Mouse (Mus musculus) layer of hippocampus, adult 2 months (tissue): ENCODE data around the gene Proser1. TPM values are rescaled to one million over a fixed set of nuclear protein-coding genes. Genes with fewer than 3 reads are reported as not detected.

Source experiments
- DNase-seq, 2 experiments: peaks; one replicate each; pipeline ENCODE4 v3.0.0; 2022; ENCODE audit warnings: low spot score in 2 of 2
- H3K27ac ChIP-seq: fragments of 200-600 bp; 2 replicates; pipeline ENCODE4 v1.8.1; 2022
- H3K4me3 ChIP-seq: fragments of 200-600 bp; 2 replicates; pipeline ENCODE4 v1.8.1; 2022; ENCODE audit warnings: mild to moderate bottlenecking
- CTCF ChIP-seq: fragments of 200-600 bp; conservative IDR thresholded peaks from 2 replicates; pipeline ENCODE4 v1.8.1; 2022; ENCODE audit warnings: antibody characterized with exemption, mild to moderate bottlenecking, moderate library complexity
- total RNA-seq, 2 experiments: library from RNA; stranded (reverse); gene quantifications; 2 replicates each; pipeline ENCODE4 v1.2.3; 2021

Gene Proser1
- total RNA-seq, 2 experiments from 2014 or later, result 24.8 to 29.6 TPM

DNA sequence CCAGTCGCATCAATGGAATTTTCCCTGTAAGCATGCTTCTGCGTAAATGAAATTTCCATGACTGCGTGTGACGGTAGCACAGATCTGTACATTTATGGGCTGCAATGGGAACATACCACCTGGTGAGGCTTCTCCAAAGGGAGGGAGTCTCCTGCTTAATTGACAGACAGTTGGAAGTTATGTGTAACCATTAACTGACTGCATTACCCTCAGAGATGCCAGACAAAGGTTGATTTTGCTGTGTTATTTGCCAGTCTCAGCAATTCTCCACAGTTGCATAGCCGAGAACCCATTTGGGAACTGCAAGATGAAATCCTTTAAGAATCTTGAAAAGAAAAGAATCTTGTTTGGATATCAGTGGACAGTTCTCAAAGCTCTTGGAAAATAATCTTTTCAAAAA lies 8.6 kb downstream of the Proser1 start:
- no peak overlapping the region for H3K27ac ChIP-seq
- no peak for DNase-seq
- no peak for TF ChIP-seq CTCF
- H3K4me3 ChIP-seq, result no peak overlapping the region

- Histone ChIP-seq H3K27ac (no peak overlapping the region), H3K4me3 (no peak overlapping the region)
- no peak for TF ChIP-seq CTCF
- no peak for DNase-seq
These were observed 10.7 kb downstream of the Proser1 start for GRCm38 (mm10) chr3:53474179-53474578.

- Histone ChIP-seq H3K27ac (no peak overlapping the region), H3K4me3 (no peak overlapping the region)
- peak; percentile 78 for TF ChIP-seq CTCF
- DNase-seq, result peak; percentile 23 to 45
These were observed 12.4 kb downstream of the Proser1 start for GRCm38 (mm10) chr3:53475889-53476288.

DNA sequence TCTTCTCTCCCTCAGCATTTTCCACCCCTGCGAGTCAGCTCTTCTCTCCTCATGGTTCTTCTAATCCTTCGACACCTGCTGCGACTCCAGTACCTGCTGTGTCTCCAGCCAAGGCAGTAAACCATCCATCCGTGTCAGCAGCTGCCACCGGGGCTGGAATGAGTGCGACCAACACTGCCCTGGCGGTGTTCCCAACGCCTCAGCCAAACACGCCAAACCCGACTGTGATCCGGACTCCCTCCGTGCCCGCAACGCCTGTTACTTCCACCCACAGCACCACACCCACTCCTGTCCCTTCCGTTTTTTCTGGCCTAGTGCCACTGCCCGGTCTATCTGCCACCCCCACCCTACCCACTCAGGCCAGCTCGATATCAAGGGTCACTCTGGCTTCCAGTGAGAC lies 14.0 kb downstream of the Proser1 start:
- TF ChIP-seq CTCF, result no peak
- Histone ChIP-seq H3K4me3 (no peak overlapping the region), H3K27ac (no peak overlapping the region)
- DNase-seq, result no peak

GRCm38 (mm10) chr3:53478419-53479046 lies 15.1 kb downstream of the Proser1 start:
- no peak for TF ChIP-seq CTCF

GRCm38 (mm10) chr3:53483414-53484059 lies 20.1 kb downstream of the Proser1 start:
- Histone ChIP-seq H3K27ac (no peak overlapping the region), H3K4me3 (no peak overlapping the region)
- TF ChIP-seq CTCF, result no peak
- DNase-seq, result no peak

More at GRCm38 (mm10) chr3:53478419-53479046, 15.1 kb downstream of the Proser1 start:
- no peak overlapping the region for H3K4me3 ChIP-seq
- no peak for DNase-seq
- no peak overlapping the region for H3K27ac ChIP-seq

DNA sequence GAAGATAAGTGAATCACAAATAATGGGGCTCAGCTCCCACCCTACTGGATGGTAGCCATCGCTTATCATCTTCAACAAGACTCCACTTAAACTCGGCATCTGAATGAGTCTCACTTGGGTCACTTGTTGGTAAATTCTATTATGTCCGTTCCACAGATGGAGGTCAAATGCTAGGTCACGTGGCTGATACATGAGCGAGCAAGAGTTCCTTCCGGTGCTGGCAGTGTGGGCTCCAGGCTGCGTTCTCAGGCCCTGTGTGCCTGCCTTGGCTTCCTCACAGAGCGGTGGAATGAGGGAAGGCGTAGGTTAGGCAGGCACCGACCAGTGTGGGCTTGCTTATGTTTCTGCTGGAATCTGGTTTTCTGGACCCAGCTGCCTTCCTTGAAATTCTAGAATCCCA lies 23.1 kb downstream of the Proser1 start:
- Histone ChIP-seq H3K4me3 (no peak overlapping the region), H3K27ac (no peak overlapping the region)
- no peak for TF ChIP-seq CTCF
- no peak for DNase-seq

GRCm38 (mm10) chr3:53486996-53487576 lies 23.6 kb downstream of the Proser1 start:
- no peak for TF ChIP-seq CTCF
- DNase-seq, result no peak
- no peak overlapping the region for H3K27ac ChIP-seq
- no peak overlapping the region for H3K4me3 ChIP-seq

DNA sequence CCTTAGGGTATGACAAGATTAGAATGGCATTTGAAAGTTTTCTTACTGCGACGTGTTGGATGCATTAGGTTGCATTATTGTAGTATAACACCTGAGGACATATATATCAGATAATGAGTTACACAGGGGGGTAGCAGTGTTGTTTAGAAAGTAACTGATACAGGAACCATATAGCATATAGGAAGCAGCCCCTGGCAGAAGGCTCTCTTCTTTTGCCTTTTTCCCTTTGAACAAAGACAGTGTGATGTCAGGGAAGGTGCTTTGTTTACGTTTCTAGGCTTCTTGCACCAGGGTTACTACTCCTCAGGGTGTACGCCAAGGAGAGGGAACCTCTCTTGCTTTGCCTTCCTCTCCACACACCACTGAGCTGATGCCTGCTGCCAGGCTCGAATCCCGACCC lies 24.9 kb downstream of the Proser1 start, which contains the start of gene Stoml3:
Gene Stoml3 (plus strand): TSS at position 301 of the 400 bp plus-strand sequence.
- TF ChIP-seq CTCF, result no peak
- no peak within 1 kb of the TSS for H3K27ac ChIP-seq
- no peak within 1 kb of the TSS for H3K4me3 ChIP-seq
- DNase-seq, result no peak

- no peak overlapping the region for H3K4me3 ChIP-seq
- TF ChIP-seq CTCF, result no peak
These were observed 35.0 kb downstream of the Proser1 start for GRCm38 (mm10) chr3:53498351-53498905.

DNA sequence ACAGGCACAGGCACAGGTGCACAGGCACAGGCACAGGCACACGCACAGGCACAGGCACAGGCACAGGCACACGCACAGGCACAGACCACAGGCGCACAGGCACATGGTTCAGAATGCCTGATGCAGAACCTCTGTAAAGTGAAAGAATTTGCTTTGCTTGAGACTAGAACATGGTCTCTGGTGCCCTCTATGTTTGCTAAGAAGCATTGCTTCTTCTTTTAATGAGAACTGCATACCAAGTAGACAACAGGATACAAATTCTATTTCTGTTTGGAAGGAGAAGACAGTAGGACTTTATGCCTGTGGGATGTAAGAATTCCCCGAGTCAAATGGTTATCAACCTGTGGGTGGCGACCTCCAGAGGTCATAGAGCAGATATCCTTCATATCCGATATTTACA lies 39.0 kb downstream of the Proser1 start:
- TF ChIP-seq CTCF, result peak; percentile 78
- no peak for DNase-seq
- Histone ChIP-seq H3K27ac (no peak overlapping the region), H3K4me3 (no peak overlapping the region)

More at GRCm38 (mm10) chr3:53498351-53498905, 35.0 kb downstream of the Proser1 start:
- no peak for DNase-seq
- H3K27ac ChIP-seq, result no peak overlapping the region

GRCm38 (mm10) chr3:53513096-53513495 lies 49.6 kb downstream of the Proser1 start:
- DNase-seq, result no peak
- TF ChIP-seq CTCF, result no peak
- Histone ChIP-seq H3K4me3 (no peak overlapping the region), H3K27ac (no peak overlapping the region)
